Mouse (Mus musculus): ENCODE results near the gene Slc16a10. TPM values are rescaled to one million over a fixed set of nuclear protein-coding genes. Genes with fewer than 3 reads are reported as not detected.

The Slc16a10 gene
- polyA plus RNA-seq, 1 experiment from 2014 or later = 3.3 TPM

GRCm38 (mm10) chr10:40077960-40078353, 64.1 kb downstream of the Slc16a10 start:
- no peak for ATAC-seq (replicated peaks)
- H3K9me3 ChIP-seq = no peaks in the 10 kb centered on the region
- no peaks in the 10 kb centered on the region for H3K27me3 ChIP-seq
- H3K27ac ChIP-seq (replicated peaks) = no peak overlapping the region
- no peak overlapping the region for H3K4me2 ChIP-seq (replicated peaks)
- 80% methylated on average over 6 of the region's 6 CpGs for WGBS
- H3K4me1 ChIP-seq = 0 out of 2 replicates have a peak, but pooled peaks cover 7% of the 10 kb centered on the region
- no peak overlapping the region for H3K9ac ChIP-seq (replicated peaks)
- no peak overlapping the region for H3K4me3 ChIP-seq
- H3K36me3 ChIP-seq = no peaks in the 10 kb centered on the region

GRCm38 (mm10) chr10:40077346-40077959, 64.6 kb downstream of the Slc16a10 start:
- WGBS = 88% methylated on average over 4 of the region's 4 CpGs
- no peak for ATAC-seq (replicated peaks)
- Histone ChIP-seq H3K4me2 (replicated peaks) (no peak overlapping the region), H3K36me3 (no peaks in the 10 kb centered on the region), H3K9ac (replicated peaks) (no peak overlapping the region), H3K27ac (replicated peaks) (no peak overlapping the region), H3K27me3 (no peaks in the 10 kb centered on the region), H3K4me1 (0 out of 2 replicates have a peak, but pooled peaks cover 7% of the 10 kb centered on the region), H3K4me3 (no peak overlapping the region), H3K9me3 (no peaks in the 10 kb centered on the region)

- no peak for ATAC-seq (replicated peaks)
- H3K27ac ChIP-seq (replicated peaks) = no peak overlapping the region
- H3K4me1 ChIP-seq = 0 out of 2 replicates have a peak, but pooled peaks cover 7% of the 10 kb centered on the region
- no peak overlapping the region for H3K9ac ChIP-seq (replicated peaks)
- WGBS = 95% methylated on average over 6 of the region's 6 CpGs
- H3K9me3 ChIP-seq = no peaks in the 10 kb centered on the region
- H3K27me3 ChIP-seq = no peaks in the 10 kb centered on the region
- H3K4me3 ChIP-seq = no peak overlapping the region
- H3K4me2 ChIP-seq (replicated peaks) = no peak overlapping the region
- no peaks in the 10 kb centered on the region for H3K36me3 ChIP-seq
These were observed 68.5 kb downstream of the Slc16a10 start for GRCm38 (mm10) chr10:40073608-40074007.

- no peaks in the 10 kb centered on the region for H3K36me3 ChIP-seq
- no peak for ATAC-seq (replicated peaks)
- no peak overlapping the region for H3K27ac ChIP-seq (replicated peaks)
- 74% methylated on average over 9 of the region's 9 CpGs for WGBS
- no peaks in the 10 kb centered on the region for H3K27me3 ChIP-seq
- H3K4me3 ChIP-seq = no peak overlapping the region
- no peak overlapping the region for H3K9ac ChIP-seq (replicated peaks)
- H3K4me1 ChIP-seq = no peaks in the 10 kb centered on the region
- no peaks in the 10 kb centered on the region for H3K9me3 ChIP-seq
- H3K4me2 ChIP-seq (replicated peaks) = no peak overlapping the region
These were observed 71.4 kb downstream of the Slc16a10 start for GRCm38 (mm10) chr10:40070684-40071083.

GRCm38 (mm10) chr10:40069270-40069669, 72.8 kb downstream of the Slc16a10 start:
- WGBS = 46% methylated on average over 4 of the region's 4 CpGs
- Histone ChIP-seq H3K4me2 (replicated peaks) (no peak overlapping the region), H3K27me3 (no peaks in the 10 kb centered on the region), H3K4me3 (no peak overlapping the region), H3K4me1 (no peaks in the 10 kb centered on the region), H3K36me3 (no peaks in the 10 kb centered on the region), H3K9me3 (no peaks in the 10 kb centered on the region), H3K27ac (replicated peaks) (no peak overlapping the region), H3K9ac (replicated peaks) (no peak overlapping the region)
- ATAC-seq (replicated peaks) = no peak

GRCm38 (mm10) chr10:40068595-40068994, 73.5 kb downstream of the Slc16a10 start:
- Histone ChIP-seq H3K4me3 (no peak overlapping the region), H3K27me3 (no peaks in the 10 kb centered on the region)

GRCm38 (mm10) chr10:40067529-40067928, 74.5 kb downstream of the Slc16a10 start:
- ATAC-seq (replicated peaks) = no peak
- Histone ChIP-seq H3K9me3 (no peaks in the 10 kb centered on the region), H3K4me1 (no peaks in the 10 kb centered on the region), H3K4me2 (replicated peaks) (no peak overlapping the region), H3K27me3 (no peaks in the 10 kb centered on the region), H3K4me3 (no peak overlapping the region), H3K27ac (replicated peaks) (no peak overlapping the region), H3K9ac (replicated peaks) (no peak overlapping the region), H3K36me3 (no peaks in the 10 kb centered on the region)
- WGBS = 17% methylated on average over 1 of the region's 1 CpGs

More at GRCm38 (mm10) chr10:40068595-40068994, 73.5 kb downstream of the Slc16a10 start:
- Histone ChIP-seq H3K27ac (replicated peaks) (no peak overlapping the region), H3K9me3 (no peaks in the 10 kb centered on the region), H3K4me1 (no peaks in the 10 kb centered on the region), H3K9ac (replicated peaks) (no peak overlapping the region), H3K36me3 (no peaks in the 10 kb centered on the region), H3K4me2 (replicated peaks) (no peak overlapping the region)
- 82% methylated on average over 10 of the region's 10 CpGs for WGBS
- ATAC-seq (replicated peaks) = no peak

GRCm38 (mm10) chr10:40067071-40067470, 75.0 kb downstream of the Slc16a10 start:
- WGBS = no CpG with 5 or more reads among the region's 1 CpGs

GRCm38 (mm10) chr10:40065357-40065756, 76.7 kb downstream of the Slc16a10 start:
- H3K27ac ChIP-seq (replicated peaks) = no peak overlapping the region
- H3K4me1 ChIP-seq = no peaks in the 10 kb centered on the region
- WGBS = 15% methylated on average over 3 of the region's 3 CpGs
- ATAC-seq (replicated peaks) = no peak
- H3K9ac ChIP-seq (replicated peaks) = no peak overlapping the region
- no peak overlapping the region for H3K4me2 ChIP-seq (replicated peaks)
- no peaks in the 10 kb centered on the region for H3K9me3 ChIP-seq
- no peak overlapping the region for H3K4me3 ChIP-seq
- H3K36me3 ChIP-seq = no peaks in the 10 kb centered on the region
- H3K27me3 ChIP-seq = no peaks in the 10 kb centered on the region

More at GRCm38 (mm10) chr10:40067071-40067470, 75.0 kb downstream of the Slc16a10 start:
- no peaks in the 10 kb centered on the region for H3K27me3 ChIP-seq
- H3K4me3 ChIP-seq = no peak overlapping the region
- H3K9me3 ChIP-seq = no peaks in the 10 kb centered on the region
- no peaks in the 10 kb centered on the region for H3K36me3 ChIP-seq
- no peak overlapping the region for H3K4me2 ChIP-seq (replicated peaks)
- no peak for ATAC-seq (replicated peaks)
- no peaks in the 10 kb centered on the region for H3K4me1 ChIP-seq
- no peak overlapping the region for H3K9ac ChIP-seq (replicated peaks)
- H3K27ac ChIP-seq (replicated peaks) = no peak overlapping the region

- ATAC-seq (replicated peaks) = no peak
- 41% methylated on average over 5 of the region's 5 CpGs for WGBS
- no peaks in the 10 kb centered on the region for H3K4me1 ChIP-seq
These were observed 78.7 kb downstream of the Slc16a10 start for GRCm38 (mm10) chr10:40063291-40063890.

GRCm38 (mm10) chr10:40062812-40063211, 79.2 kb downstream of the Slc16a10 start:
- no peak overlapping the region for H3K27ac ChIP-seq (replicated peaks)
- no peak for ATAC-seq (replicated peaks)

More at GRCm38 (mm10) chr10:40063291-40063890, 78.7 kb downstream of the Slc16a10 start:
- H3K4me2 ChIP-seq (replicated peaks) = no peak overlapping the region
- H3K4me3 ChIP-seq = no peak overlapping the region
- no peak overlapping the region for H3K9ac ChIP-seq (replicated peaks)
- H3K27ac ChIP-seq (replicated peaks) = no peak overlapping the region
- no peaks in the 10 kb centered on the region for H3K9me3 ChIP-seq
- H3K27me3 ChIP-seq = no peaks in the 10 kb centered on the region
- no peaks in the 10 kb centered on the region for H3K36me3 ChIP-seq

GRCm38 (mm10) chr10:40061926-40062325, 80.1 kb downstream of the Slc16a10 start:
- H3K9me3 ChIP-seq = no peaks in the 10 kb centered on the region
- H3K27ac ChIP-seq (replicated peaks) = no peak overlapping the region
- H3K4me3 ChIP-seq = no peak overlapping the region
- H3K4me1 ChIP-seq = no peaks in the 10 kb centered on the region
- no peaks in the 10 kb centered on the region for H3K36me3 ChIP-seq
- ATAC-seq (replicated peaks) = no peak
- no peak overlapping the region for H3K9ac ChIP-seq (replicated peaks)
- WGBS = 81% methylated on average over 5 of the region's 5 CpGs
- no peaks in the 10 kb centered on the region for H3K27me3 ChIP-seq
- H3K4me2 ChIP-seq (replicated peaks) = no peak overlapping the region

More at GRCm38 (mm10) chr10:40062812-40063211, 79.2 kb downstream of the Slc16a10 start:
- Histone ChIP-seq H3K27me3 (no peaks in the 10 kb centered on the region), H3K4me2 (replicated peaks) (no peak overlapping the region), H3K4me3 (no peak overlapping the region), H3K9me3 (no peaks in the 10 kb centered on the region), H3K9ac (replicated peaks) (no peak overlapping the region), H3K4me1 (no peaks in the 10 kb centered on the region), H3K36me3 (no peaks in the 10 kb centered on the region)
- 22% methylated on average over 6 of the region's 6 CpGs for WGBS

- H3K27ac ChIP-seq (replicated peaks) = no peak overlapping the region
- WGBS = 92% methylated on average over 3 of the region's 3 CpGs
- H3K4me3 ChIP-seq = no peak overlapping the region
- H3K9me3 ChIP-seq = no peaks in the 10 kb centered on the region
- H3K9ac ChIP-seq (replicated peaks) = no peak overlapping the region
- H3K4me2 ChIP-seq (replicated peaks) = no peak overlapping the region
- no peaks in the 10 kb centered on the region for H3K4me1 ChIP-seq
- no peak for ATAC-seq (replicated peaks)
- no peaks in the 10 kb centered on the region for H3K36me3 ChIP-seq
- no peaks in the 10 kb centered on the region for H3K27me3 ChIP-seq
These were observed 83.3 kb downstream of the Slc16a10 start for GRCm38 (mm10) chr10:40058786-40059120.

All from forebrain, embryonic 15.5 days (tissue).